Mouse (Mus musculus) kidney, embryonic 15.5 days (tissue): ENCODE measurements at regions not wholly inside any gene's neighbourhood (a gene's known extent, or its start where the extent isn't known, plus 50 kb on each side); places are given as distances from the start of the nearest gene placed in this dataset.

ENCODE experiments used
- ATAC-seq: fragments of 200-750 bp; cut with Nextera tagmentation; replicated peaks from 2 replicates; pipeline ENCODE4 v1.8.0; 2017; ENCODE audit warnings: moderate TSS enrichment; ENCODE audit not compliant: low FRiP score
- H3K27ac ChIP-seq: fragments of 300-500 bp; sonication (generic); 2 replicates; pipeline ENCODE4 v1.5.1; 2015; ENCODE audit warnings: mild to moderate bottlenecking, inconsistent platforms
- H3K27me3 ChIP-seq: fragments of 300-500 bp; sonication (generic); 2 replicates; pipeline ENCODE4 v1.6.1; 2015; ENCODE audit warnings: inconsistent platforms
- H3K36me3 ChIP-seq: fragments of 300-500 bp; sonication (generic); 2 replicates; pipeline ENCODE4 v1.6.1; 2015; ENCODE audit warnings: inconsistent platforms
- H3K4me1 ChIP-seq: fragments of 300-500 bp; sonication (generic); 2 replicates; pipeline ENCODE4 v1.6.1; 2015; ENCODE audit warnings: inconsistent platforms
- H3K4me2 ChIP-seq: fragments of 300-500 bp; sonication (generic); 2 replicates; pipeline ENCODE4 v1.6.1; 2015; ENCODE audit warnings: moderate library complexity, mild to moderate bottlenecking, inconsistent platforms
- H3K4me3 ChIP-seq: fragments of 300-500 bp; sonication (generic); replicated peaks from 2 replicates; pipeline ENCODE4 v1.5.1; 2015; ENCODE audit warnings: mild to moderate bottlenecking, inconsistent platforms
- H3K9ac ChIP-seq: fragments of 300-500 bp; sonication (generic); 2 replicates; pipeline ENCODE4 v1.6.1; 2015; ENCODE audit warnings: mild to moderate bottlenecking, inconsistent platforms
- H3K9me3 ChIP-seq: fragments of 300-500 bp; sonication (generic); replicated peaks from 2 replicates; pipeline ENCODE4 v1.6.1; 2016; ENCODE audit warnings: inconsistent platforms
- WGBS: fragments of 180-500 bp; shearing (Covaris S2); methylation state at CpG from one replicate; pipeline ENCODE4 v1.1.7; 2015; ENCODE audit warnings: mixed read lengths; 5-methylcytosine and 5-hydroxymethylcytosine counted together

- WGBS: 79% methylated on average over 5 of the region's 5 CpGs
- Histone ChIP-seq H3K27ac (no peak overlapping the region), H3K4me1 (no peaks in the 10 kb centered on the region), H3K36me3 (no peaks in the 10 kb centered on the region), H3K4me2 (no peak overlapping the region), H3K27me3 (no peaks in the 10 kb centered on the region), H3K9ac (no peak overlapping the region), H3K4me3 (no peak overlapping the region), H3K9me3 (no peaks in the 10 kb centered on the region)
- ATAC-seq: no peak
Observed at GRCm38 (mm10) chr8:126216391-126216790, 82.0 kb upstream of the Slc35f3 start.

GRCm38 (mm10) chr8:126221631-126222030, 76.7 kb upstream of the Slc35f3 start:
- Histone ChIP-seq H3K9me3 (no peaks in the 10 kb centered on the region), H3K27ac (no peak overlapping the region), H3K36me3 (no peaks in the 10 kb centered on the region), H3K4me1 (no peaks in the 10 kb centered on the region), H3K4me2 (no peak overlapping the region), H3K27me3 (no peaks in the 10 kb centered on the region), H3K9ac (no peak overlapping the region), H3K4me3 (no peak overlapping the region)
- WGBS: 61% methylated on average over 1 of the region's 1 CpGs
- no peak for ATAC-seq

- Histone ChIP-seq H3K4me2 (no peak overlapping the region), H3K9me3 (no peaks in the 10 kb centered on the region), H3K27me3 (peaks cover 4% of the 10 kb centered on the region; the same call in 1 of the 2 replicates), H3K9ac (no peak overlapping the region), H3K36me3 (no peaks in the 10 kb centered on the region), H3K27ac (no peak overlapping the region), H3K4me3 (no peak overlapping the region), H3K4me1 (0 out of 2 replicates have a peak, but pooled peaks cover 2% of the 10 kb centered on the region)
- no peak for ATAC-seq
- 79% methylated on average over 1 of the region's 1 CpGs for WGBS
Observed at GRCm38 (mm10) chr8:126231801-126232200, 66.6 kb upstream of the Slc35f3 start.

- no peak overlapping the region for H3K9ac ChIP-seq
- 0 out of 2 replicates have a peak, but pooled peaks cover 2% of the 10 kb centered on the region for H3K4me1 ChIP-seq
- H3K4me3 ChIP-seq: no peak overlapping the region
- peaks cover 4% of the 10 kb centered on the region; the same call in 1 of the 2 replicates for H3K27me3 ChIP-seq
- no peak overlapping the region for H3K4me2 ChIP-seq
- WGBS: 20% methylated on average over 7 of the region's 7 CpGs
- ATAC-seq: no peak
- H3K9me3 ChIP-seq: no peaks in the 10 kb centered on the region
- H3K27ac ChIP-seq: no peak overlapping the region
- H3K36me3 ChIP-seq: no peaks in the 10 kb centered on the region
Observed at GRCm38 (mm10) chr8:126232521-126232920, 65.8 kb upstream of the Slc35f3 start.

GRCm38 (mm10) chr8:126239684-126240083, 58.7 kb upstream of the Slc35f3 start:
- no peak for ATAC-seq
- no peaks in the 10 kb centered on the region for H3K36me3 ChIP-seq
- peaks cover 4% of the 10 kb centered on the region; the same call in 1 of the 2 replicates for H3K27me3 ChIP-seq
- no peaks in the 10 kb centered on the region for H3K4me1 ChIP-seq
- H3K4me2 ChIP-seq: no peak overlapping the region
- no peak overlapping the region for H3K9ac ChIP-seq
- no peak overlapping the region for H3K27ac ChIP-seq
- H3K4me3 ChIP-seq: no peak overlapping the region
- H3K9me3 ChIP-seq: no peaks in the 10 kb centered on the region

GRCm38 (mm10) chr8:126244321-126244720, 54.0 kb upstream of the Slc35f3 start:
- 59% methylated on average over 4 of the region's 4 CpGs for WGBS
- Histone ChIP-seq H3K36me3 (no peaks in the 10 kb centered on the region), H3K4me2 (no peak overlapping the region), H3K9ac (no peak overlapping the region), H3K27me3 (no peaks in the 10 kb centered on the region), H3K27ac (no peak overlapping the region), H3K9me3 (no peaks in the 10 kb centered on the region), H3K4me1 (no peaks in the 10 kb centered on the region), H3K4me3 (no peak overlapping the region)
- ATAC-seq: no peak
